Mouse (Mus musculus): ENCODE results near the gene Fndc3b. TPM values are rescaled to one million over a fixed set of nuclear protein-coding genes. Genes with fewer than 3 reads are reported as not detected.

Gene Fndc3b
- polyA plus RNA-seq, 1 experiment from 2014 or later = 21.9 TPM

GRCm38 (mm10) chr3:27563047-27563624 lies 148.0 kb downstream of the Fndc3b start:
- no peaks in the 10 kb centered on the region for H3K9me3 ChIP-seq
- no peaks in the 10 kb centered on the region for H3K27me3 ChIP-seq (ENCODE audit: insufficient read depth, poor library complexity, severe bottlenecking)
- H3K4me3 ChIP-seq = no peak overlapping the region
- WGBS = 90% methylated on average over 5 of the region's 5 CpGs
- H3K27ac ChIP-seq = no peak overlapping the region
- DNase-seq (ENCODE audit: low spot score) = no peak
- no peaks in the 10 kb centered on the region for H3K4me1 ChIP-seq
- H3K36me3 ChIP-seq = peaks cover 4% of the 10 kb centered on the region; the same call in 1 of the 2 replicates

GRCm38 (mm10) chr3:27562476-27562875 lies 148.6 kb downstream of the Fndc3b start:
- H3K27ac ChIP-seq = no peak overlapping the region
- H3K36me3 ChIP-seq = peaks cover 4% of the 10 kb centered on the region; the same call in 1 of the 2 replicates
- 87% methylated on average over 3 of the region's 3 CpGs for WGBS
- no peaks in the 10 kb centered on the region for H3K9me3 ChIP-seq
- DNase-seq (ENCODE audit: low spot score) = no peak
- no peak overlapping the region for H3K4me3 ChIP-seq
- H3K4me1 ChIP-seq = no peaks in the 10 kb centered on the region
- no peaks in the 10 kb centered on the region for H3K27me3 ChIP-seq (ENCODE audit: insufficient read depth, poor library complexity, severe bottlenecking)

DNA sequence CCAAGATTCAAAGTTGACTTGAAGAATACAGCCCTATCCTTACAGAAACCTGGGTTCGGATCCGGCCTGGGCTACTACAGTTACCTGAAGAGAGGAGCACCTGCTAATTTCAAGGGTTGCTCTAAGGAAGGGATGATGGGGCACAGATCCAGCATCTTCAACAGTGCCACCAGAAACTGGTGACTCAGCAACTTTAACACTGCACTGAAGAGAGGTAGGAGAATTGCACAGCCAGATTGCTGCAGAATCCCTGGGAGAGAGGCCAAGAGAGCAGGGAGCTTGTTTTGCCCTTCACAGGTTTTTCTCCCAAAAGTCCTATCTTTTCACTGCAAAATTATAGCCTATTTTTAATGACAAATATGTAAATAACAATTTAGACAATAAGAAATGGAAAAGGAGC lies 149.2 kb downstream of the Fndc3b start:
- Histone ChIP-seq H3K27ac (no peak overlapping the region), H3K27me3 (ENCODE audit: insufficient read depth, poor library complexity, severe bottlenecking) (no peaks in the 10 kb centered on the region), H3K9me3 (no peaks in the 10 kb centered on the region), H3K36me3 (peaks cover 4% of the 10 kb centered on the region; the same call in 1 of the 2 replicates), H3K4me3 (no peak overlapping the region), H3K4me1 (no peaks in the 10 kb centered on the region)
- WGBS = 90% methylated on average over 2 of the region's 2 CpGs
- no peak for DNase-seq (ENCODE audit: low spot score)

DNA sequence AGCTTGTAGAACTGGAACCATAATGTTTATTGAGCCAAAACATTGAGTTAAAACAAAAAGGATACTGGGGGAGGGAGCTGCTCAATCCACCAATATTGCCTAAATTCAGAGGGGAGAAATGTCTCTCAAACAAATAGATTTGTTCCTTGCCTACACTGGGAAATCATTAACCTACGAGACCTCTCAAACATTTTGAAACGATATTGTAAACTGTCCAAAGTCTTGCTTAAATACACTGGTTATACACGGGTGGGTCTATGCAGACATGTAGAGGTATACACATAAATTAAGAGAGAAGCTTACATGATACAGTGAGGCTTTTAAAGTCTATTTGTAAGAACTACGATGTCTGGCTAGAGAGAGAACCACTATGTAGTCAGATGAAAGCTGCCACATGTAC lies 151.8 kb downstream of the Fndc3b start:
- H3K27me3 ChIP-seq (ENCODE audit: insufficient read depth, poor library complexity, severe bottlenecking) = no peaks in the 10 kb centered on the region
- no peak overlapping the region for H3K27ac ChIP-seq
- H3K4me1 ChIP-seq = no peaks in the 10 kb centered on the region
- WGBS = 92% methylated on average over 4 of the region's 4 CpGs
- DNase-seq (ENCODE audit: low spot score) = no peak
- peaks cover 18% of the 10 kb centered on the region for H3K36me3 ChIP-seq
- H3K9me3 ChIP-seq = no peaks in the 10 kb centered on the region
- H3K4me3 ChIP-seq = no peak overlapping the region

- Histone ChIP-seq H3K4me1 (no peaks in the 10 kb centered on the region), H3K4me3 (no peak overlapping the region), H3K27me3 (ENCODE audit: insufficient read depth, poor library complexity, severe bottlenecking) (no peaks in the 10 kb centered on the region), H3K36me3 (peaks cover 25% of the 10 kb centered on the region), H3K9me3 (no peaks in the 10 kb centered on the region), H3K27ac (no peak overlapping the region)
- 79% methylated on average over 4 of the region's 4 CpGs for WGBS
- peak; percentile 42 for DNase-seq (ENCODE audit: low spot score)
Observed at GRCm38 (mm10) chr3:27557100-27558004, 153.8 kb downstream of the Fndc3b start.

DNA sequence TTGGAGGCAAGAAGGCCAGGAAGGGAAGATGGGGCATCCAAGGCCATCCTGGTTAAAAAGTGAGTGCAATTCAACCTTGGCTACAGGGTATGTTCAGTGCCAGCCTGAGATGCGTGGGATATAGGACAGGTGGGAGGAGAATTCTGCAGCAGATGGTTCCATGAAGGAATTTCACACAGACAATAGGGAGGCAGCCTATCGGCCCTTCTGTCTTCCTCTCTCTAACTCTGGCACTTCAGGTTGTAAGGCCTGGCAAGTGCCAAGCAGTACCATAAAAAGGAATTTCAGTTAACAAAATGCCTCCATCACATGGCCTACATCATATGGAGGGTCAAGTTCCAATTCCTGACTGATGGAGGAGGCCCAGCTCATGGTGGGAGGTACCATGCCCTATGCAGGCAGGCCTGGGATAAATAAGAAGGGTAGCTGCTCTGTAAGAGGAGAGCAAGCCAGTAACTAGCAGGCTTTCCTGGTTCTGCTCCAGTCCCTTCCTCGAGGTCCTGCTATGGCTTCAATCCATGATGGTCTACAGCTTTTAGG lies 155.6 kb downstream of the Fndc3b start:
- H3K4me1 ChIP-seq = no peaks in the 10 kb centered on the region
- no peaks in the 10 kb centered on the region for H3K27me3 ChIP-seq (ENCODE audit: insufficient read depth, poor library complexity, severe bottlenecking)
- H3K9me3 ChIP-seq = no peaks in the 10 kb centered on the region
- WGBS = 90% methylated on average over 3 of the region's 3 CpGs
- no peak overlapping the region for H3K4me3 ChIP-seq
- peak; percentile 35 for DNase-seq (ENCODE audit: low spot score)
- H3K36me3 ChIP-seq = peaks cover 25% of the 10 kb centered on the region
- no peak overlapping the region for H3K27ac ChIP-seq

GRCm38 (mm10) chr3:27554325-27554724 lies 156.8 kb downstream of the Fndc3b start:
- Histone ChIP-seq H3K4me1 (no peaks in the 10 kb centered on the region), H3K9me3 (no peaks in the 10 kb centered on the region), H3K27ac (no peak overlapping the region), H3K4me3 (no peak overlapping the region), H3K36me3 (peaks cover 25% of the 10 kb centered on the region), H3K27me3 (ENCODE audit: insufficient read depth, poor library complexity, severe bottlenecking) (no peaks in the 10 kb centered on the region)
- peak; percentile 31 for DNase-seq (ENCODE audit: low spot score)
- 87% methylated on average over 3 of the region's 3 CpGs for WGBS

- peaks cover 25% of the 10 kb centered on the region for H3K36me3 ChIP-seq
- peak; percentile 27 for DNase-seq (ENCODE audit: low spot score)
- no peaks in the 10 kb centered on the region for H3K27me3 ChIP-seq (ENCODE audit: insufficient read depth, poor library complexity, severe bottlenecking)
- H3K4me3 ChIP-seq = no peak overlapping the region
- H3K27ac ChIP-seq = no peak overlapping the region
- H3K4me1 ChIP-seq = no peaks in the 10 kb centered on the region
- WGBS = 84% methylated on average over 3 of the region's 3 CpGs
- no peaks in the 10 kb centered on the region for H3K9me3 ChIP-seq
Observed at GRCm38 (mm10) chr3:27553781-27554180, 157.3 kb downstream of the Fndc3b start.

GRCm38 (mm10) chr3:27551005-27551404 lies 160.1 kb downstream of the Fndc3b start:
- H3K4me1 ChIP-seq = no peaks in the 10 kb centered on the region
- H3K4me3 ChIP-seq = no peak overlapping the region
- 91% methylated on average over 3 of the region's 3 CpGs for WGBS
- DNase-seq (ENCODE audit: low spot score) = peak; percentile 24
- H3K36me3 ChIP-seq = peaks cover 23% of the 10 kb centered on the region
- H3K9me3 ChIP-seq = no peaks in the 10 kb centered on the region
- H3K27me3 ChIP-seq (ENCODE audit: insufficient read depth, poor library complexity, severe bottlenecking) = no peaks in the 10 kb centered on the region
- H3K27ac ChIP-seq = no peak overlapping the region

DNA sequence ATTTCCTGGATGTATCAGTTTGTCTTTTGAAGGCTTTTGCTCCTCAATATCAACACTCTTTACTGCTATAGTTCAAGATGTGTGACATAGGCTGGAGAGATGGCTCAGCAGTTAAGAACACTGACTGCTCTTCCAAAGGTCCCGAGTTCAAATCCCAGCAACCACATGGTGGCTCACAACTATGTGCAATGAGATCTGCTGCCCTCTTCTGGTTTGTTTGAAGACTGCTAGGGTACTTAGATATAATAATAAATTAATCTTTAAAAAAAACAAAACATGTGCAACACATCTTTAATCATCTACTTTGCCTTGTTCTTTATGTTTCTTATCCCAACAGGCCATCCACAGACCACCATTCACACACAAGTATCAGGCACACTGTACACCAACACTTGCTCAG lies 160.7 kb downstream of the Fndc3b start:
- peaks cover 17% of the 10 kb centered on the region for H3K36me3 ChIP-seq
- H3K4me1 ChIP-seq = no peaks in the 10 kb centered on the region
- no peak overlapping the region for H3K27ac ChIP-seq
- no peaks in the 10 kb centered on the region for H3K9me3 ChIP-seq
- DNase-seq (ENCODE audit: low spot score) = peak; percentile 20
- H3K4me3 ChIP-seq = no peak overlapping the region
- H3K27me3 ChIP-seq (ENCODE audit: insufficient read depth, poor library complexity, severe bottlenecking) = no peaks in the 10 kb centered on the region
- WGBS = 90% methylated on average over 1 of the region's 1 CpGs

DNA sequence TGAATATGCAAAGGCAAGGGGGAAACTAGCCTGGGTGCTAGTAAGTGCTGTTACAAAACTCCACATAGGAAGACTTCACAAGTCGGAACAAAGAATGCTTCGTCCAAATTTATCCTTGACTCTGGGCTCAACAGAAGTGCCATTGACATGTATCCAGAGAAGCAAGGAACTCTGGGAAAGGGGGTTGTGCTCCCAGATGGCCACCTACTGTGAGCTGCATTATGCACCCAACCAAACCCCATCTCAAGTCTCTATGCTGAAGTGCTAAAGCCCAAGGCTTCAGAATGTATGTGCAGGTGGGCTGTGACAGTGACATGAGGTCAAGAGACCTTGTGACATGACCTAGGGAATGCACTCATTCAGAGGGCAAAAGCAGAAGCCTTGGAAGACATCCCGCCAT lies 165.5 kb downstream of the Fndc3b start:
- Histone ChIP-seq H3K27ac (no peak overlapping the region), H3K36me3 (peaks cover 13% of the 10 kb centered on the region), H3K27me3 (ENCODE audit: insufficient read depth, poor library complexity, severe bottlenecking) (no peaks in the 10 kb centered on the region), H3K9me3 (no peaks in the 10 kb centered on the region), H3K4me3 (no peak overlapping the region), H3K4me1 (no peaks in the 10 kb centered on the region)
- peak; percentile 70 for DNase-seq (ENCODE audit: low spot score)
- 90% methylated on average over 3 of the region's 3 CpGs for WGBS

GRCm38 (mm10) chr3:27544061-27544460 lies 167.0 kb downstream of the Fndc3b start:
- Histone ChIP-seq H3K9me3 (no peaks in the 10 kb centered on the region), H3K36me3 (peaks cover 22% of the 10 kb centered on the region), H3K27me3 (ENCODE audit: insufficient read depth, poor library complexity, severe bottlenecking) (no peaks in the 10 kb centered on the region), H3K27ac (no peak overlapping the region), H3K4me1 (no peaks in the 10 kb centered on the region), H3K4me3 (no peak overlapping the region)
- peak; percentile 54 for DNase-seq (ENCODE audit: low spot score)
- 93% methylated on average over 11 of the region's 11 CpGs for WGBS

GRCm38 (mm10) chr3:27541841-27542240 lies 169.3 kb downstream of the Fndc3b start:
- 92% methylated on average over 12 of the region's 12 CpGs for WGBS
- DNase-seq (ENCODE audit: low spot score) = peak; percentile 51
- no peaks in the 10 kb centered on the region for H3K4me1 ChIP-seq
- H3K27me3 ChIP-seq (ENCODE audit: insufficient read depth, poor library complexity, severe bottlenecking) = no peaks in the 10 kb centered on the region
- peaks cover 40% of the 10 kb centered on the region for H3K36me3 ChIP-seq
- no peaks in the 10 kb centered on the region for H3K9me3 ChIP-seq
- H3K4me3 ChIP-seq = no peak overlapping the region
- H3K27ac ChIP-seq = no peak overlapping the region
